Mouse (Mus musculus): Measurements from ENCODE around the gene Coa7. TPM values are rescaled to one million over a fixed set of nuclear protein-coding genes. Genes with fewer than 3 reads are reported as not detected.

The Coa7 gene
- polyA plus RNA-seq, 1 experiment from 2014 or later, result 44.2 TPM

DNA sequence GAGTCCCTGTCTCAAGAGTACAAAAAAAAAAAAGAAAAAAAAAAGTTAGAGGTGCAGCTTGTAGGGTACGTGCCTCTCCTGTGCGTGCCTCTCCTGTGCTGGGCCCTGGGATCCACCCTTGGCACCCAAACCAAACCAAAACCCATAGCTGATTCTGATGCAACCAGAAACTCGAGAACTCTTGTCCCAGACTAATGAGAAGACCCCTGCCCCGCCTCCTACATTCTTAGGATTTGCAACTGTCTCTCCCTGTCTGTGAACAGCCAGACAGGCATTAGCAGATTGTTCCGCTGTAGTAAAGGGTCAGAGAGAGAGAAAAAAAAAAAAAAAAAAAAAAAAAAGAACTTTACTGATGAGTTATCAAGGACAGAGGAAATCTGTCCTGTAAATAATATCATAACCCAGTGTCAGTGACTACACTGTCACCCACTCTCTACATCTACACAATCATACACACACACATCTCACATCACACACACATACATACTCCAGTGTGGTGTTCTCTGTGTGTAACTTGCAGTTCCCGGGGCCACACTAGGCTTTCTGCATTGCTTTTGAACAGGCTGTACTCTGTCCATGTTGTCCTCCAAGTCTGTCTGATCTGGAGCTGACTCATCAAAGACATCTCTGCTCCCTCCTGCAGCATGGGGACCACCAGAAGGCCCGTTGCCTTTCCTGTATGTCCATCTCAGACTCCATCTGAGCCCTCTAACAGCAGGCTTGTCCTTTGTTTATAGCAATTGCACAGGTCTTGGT is 35.6 kb downstream of the Coa7 start:
- DNase-seq (ENCODE audit: low spot score) (no peak), ATAC-seq (replicated peaks; ENCODE audit: low FRiP score) (no peak)
- Histone ChIP-seq H3K27me3 (replicated peaks; ENCODE audit: control insufficient read depth, insufficient read depth, low read length) (peaks cover 3% of the 10 kb centered on the region), H3K4me2 (peak overlapping the region; percentile 34; the same call in 1 of the 2 replicates), H3K36me3 (ENCODE audit: control insufficient read depth, insufficient read depth, low read length) (no peaks in the 10 kb centered on the region), H3K4me1 (replicated peaks; ENCODE audit: control insufficient read depth, insufficient read depth, low read length) (peaks cover 21% of the 10 kb centered on the region), H3K27ac (ENCODE audit: low read depth, low read length) (peak overlapping the region; percentile 81), H3K9me3 (ENCODE audit: control insufficient read depth, low read length) (no peaks in the 10 kb centered on the region), H3K4me3 (ENCODE audit: low read depth, low read length) (no peak overlapping the region), H3K9ac (ENCODE audit: low read depth, low read length) (no peak overlapping the region)
- WGBS, result 34% methylated on average over 7 of the region's 7 CpGs

DNA sequence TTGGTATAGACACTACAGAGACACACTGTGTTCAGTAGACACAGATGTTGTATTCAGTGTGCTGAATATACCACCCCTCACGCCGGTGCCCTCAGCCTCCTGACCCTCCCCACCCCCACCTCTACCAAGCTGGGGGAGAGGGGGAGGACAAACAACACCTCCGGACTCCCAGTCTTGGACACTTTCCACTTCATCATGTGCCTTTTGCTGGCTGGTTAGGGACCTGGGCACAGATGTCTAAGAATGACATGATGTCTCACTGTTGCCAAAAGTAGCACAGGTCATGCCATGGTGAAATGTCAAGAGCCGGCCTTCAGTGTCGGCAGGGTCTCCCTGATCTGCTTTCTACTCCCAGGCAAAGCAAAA is 36.2 kb downstream of the Coa7 start:
- H3K36me3 ChIP-seq (ENCODE audit: control insufficient read depth, insufficient read depth, low read length), result no peaks in the 10 kb centered on the region
- WGBS, result 40% methylated on average over 5 of the region's 5 CpGs
- peaks cover 16% of the 10 kb centered on the region for H3K4me1 ChIP-seq (replicated peaks; ENCODE audit: control insufficient read depth, insufficient read depth, low read length)
- no peaks in the 10 kb centered on the region for H3K9me3 ChIP-seq (ENCODE audit: control insufficient read depth, low read length)
- no peak overlapping the region for H3K9ac ChIP-seq (ENCODE audit: low read depth, low read length)
- peaks cover 3% of the 10 kb centered on the region for H3K27me3 ChIP-seq (replicated peaks; ENCODE audit: control insufficient read depth, insufficient read depth, low read length)
- H3K4me2 ChIP-seq, result no peak overlapping the region
- no peak overlapping the region for H3K4me3 ChIP-seq (ENCODE audit: low read depth, low read length)
- peak overlapping the region; percentile 81 for H3K27ac ChIP-seq (ENCODE audit: low read depth, low read length)
- DNase-seq (ENCODE audit: low spot score), result no peak
- ATAC-seq (replicated peaks; ENCODE audit: low FRiP score), result no peak

DNA sequence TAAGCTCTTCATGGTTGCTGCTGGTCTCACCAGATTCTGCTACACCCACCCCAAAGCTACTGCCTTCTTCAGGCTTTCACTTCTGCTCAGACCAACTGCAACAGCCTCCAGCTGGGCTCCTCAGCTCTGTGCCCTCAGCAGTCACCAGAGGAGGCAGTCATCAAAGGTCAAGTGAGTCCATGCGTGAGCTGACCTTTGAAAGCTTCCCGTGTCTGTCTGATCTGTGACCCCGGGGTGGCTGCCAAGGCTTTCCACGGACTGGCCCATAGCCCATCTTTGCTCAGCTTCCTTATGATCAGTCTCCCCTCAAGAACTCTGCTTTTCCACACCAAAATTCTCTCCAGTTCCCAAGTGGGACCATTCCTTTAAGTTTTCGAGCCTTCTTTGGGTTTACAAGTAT is 41.3 kb downstream of the Coa7 start:
- Histone ChIP-seq H3K4me1 (replicated peaks; ENCODE audit: control insufficient read depth, insufficient read depth, low read length) (peaks cover 6% of the 10 kb centered on the region; the same call in 1 of the 2 replicates), H3K9me3 (ENCODE audit: control insufficient read depth, low read length) (no peaks in the 10 kb centered on the region), H3K9ac (ENCODE audit: low read depth, low read length) (no peak overlapping the region), H3K4me3 (ENCODE audit: low read depth, low read length) (no peak overlapping the region), H3K27ac (ENCODE audit: low read depth, low read length) (no peak overlapping the region), H3K36me3 (ENCODE audit: control insufficient read depth, insufficient read depth, low read length) (no peaks in the 10 kb centered on the region), H3K4me2 (no peak overlapping the region), H3K27me3 (replicated peaks; ENCODE audit: control insufficient read depth, insufficient read depth, low read length) (no peaks in the 10 kb centered on the region)
- ATAC-seq (replicated peaks; ENCODE audit: low FRiP score) (no peak), DNase-seq (ENCODE audit: low spot score) (no peak)
- 38% methylated on average over 5 of the region's 5 CpGs for WGBS

DNA sequence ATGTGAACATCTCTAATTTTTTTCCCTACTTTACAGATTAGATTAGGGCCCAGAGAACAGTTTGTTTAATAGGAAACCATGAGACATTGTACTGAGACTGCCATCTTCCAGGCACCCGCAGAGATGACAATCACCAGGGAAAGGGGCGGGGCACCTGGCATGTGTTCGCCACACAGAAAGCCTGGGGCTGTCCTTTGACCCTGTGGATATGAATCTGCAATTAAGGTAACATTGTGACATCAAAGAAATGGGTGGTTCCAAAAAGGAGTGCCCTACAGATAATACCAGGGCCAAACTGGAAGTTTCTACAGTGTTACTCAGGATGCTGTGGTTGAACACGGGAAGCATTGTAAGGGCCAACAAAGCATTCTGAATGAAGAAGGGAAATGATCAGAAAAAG is 42.5 kb downstream of the Coa7 start:
- DNase-seq (ENCODE audit: low spot score) (no peak), ATAC-seq (replicated peaks; ENCODE audit: low FRiP score) (no peak)
- H3K27ac ChIP-seq (ENCODE audit: low read depth, low read length), result no peak overlapping the region
- 55% methylated on average over 4 of the region's 4 CpGs for WGBS
- H3K27me3 ChIP-seq (replicated peaks; ENCODE audit: control insufficient read depth, insufficient read depth, low read length), result no peaks in the 10 kb centered on the region
- no peaks in the 10 kb centered on the region for H3K36me3 ChIP-seq (ENCODE audit: control insufficient read depth, insufficient read depth, low read length)
- H3K4me3 ChIP-seq (ENCODE audit: low read depth, low read length), result no peak overlapping the region
- H3K4me2 ChIP-seq, result no peak overlapping the region
- H3K4me1 ChIP-seq (replicated peaks; ENCODE audit: control insufficient read depth, insufficient read depth, low read length), result peaks cover 6% of the 10 kb centered on the region; the same call in 1 of the 2 replicates
- no peaks in the 10 kb centered on the region for H3K9me3 ChIP-seq (ENCODE audit: control insufficient read depth, low read length)
- no peak overlapping the region for H3K9ac ChIP-seq (ENCODE audit: low read depth, low read length)

DNA sequence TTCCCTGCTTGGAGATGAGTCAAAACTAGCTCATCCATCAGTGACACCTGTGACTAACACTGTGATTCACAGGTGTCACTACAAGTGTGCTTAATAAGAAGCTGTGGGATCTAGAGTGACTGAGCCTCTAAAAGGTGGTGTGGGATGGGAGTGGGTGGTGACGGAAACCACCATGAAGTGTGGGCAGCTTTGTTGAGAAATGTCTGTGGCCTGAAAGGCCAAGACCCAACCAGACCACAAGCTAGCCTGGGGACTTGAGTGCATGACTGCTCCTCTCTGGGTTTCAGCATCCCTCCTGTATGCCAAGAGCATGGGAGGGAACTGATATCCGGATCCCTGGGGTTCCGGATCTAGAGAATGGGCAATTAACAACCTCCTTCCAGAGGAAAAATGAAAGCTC is 43.5 kb downstream of the Coa7 start:
- H3K27ac ChIP-seq (ENCODE audit: low read depth, low read length), result no peak overlapping the region
- ATAC-seq (replicated peaks; ENCODE audit: low FRiP score), result no peak

DNA sequence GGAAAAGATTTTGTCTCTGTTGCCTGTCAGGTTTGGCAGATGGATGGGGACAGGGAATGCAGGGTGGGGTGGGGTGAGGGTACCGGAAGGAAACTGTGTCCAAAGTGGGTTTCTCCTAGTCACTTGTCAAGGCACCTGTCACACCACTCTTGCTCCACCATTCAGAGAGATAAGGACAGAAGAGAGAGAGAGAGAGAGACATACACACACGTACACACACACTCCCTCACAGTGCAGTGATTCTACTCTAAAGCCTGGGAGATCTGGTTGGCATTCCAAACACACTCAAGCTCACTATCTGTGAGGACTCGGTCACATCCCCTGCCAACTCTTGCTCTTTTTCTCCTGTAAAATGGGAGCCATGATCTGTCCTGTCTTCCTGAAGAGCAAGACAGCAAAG is 44.2 kb downstream of the Coa7 start:
- H3K36me3 ChIP-seq (ENCODE audit: control insufficient read depth, insufficient read depth, low read length), result no peaks in the 10 kb centered on the region
- ATAC-seq (replicated peaks; ENCODE audit: low FRiP score) (no peak), DNase-seq (ENCODE audit: low spot score) (no peak)
- no peaks in the 10 kb centered on the region for H3K27me3 ChIP-seq (replicated peaks; ENCODE audit: control insufficient read depth, insufficient read depth, low read length)
- H3K9me3 ChIP-seq (ENCODE audit: control insufficient read depth, low read length), result no peaks in the 10 kb centered on the region
- H3K4me3 ChIP-seq (ENCODE audit: low read depth, low read length), result no peak overlapping the region
- no peak overlapping the region for H3K27ac ChIP-seq (ENCODE audit: low read depth, low read length)
- 45% methylated on average over 3 of the region's 3 CpGs for WGBS
- H3K4me1 ChIP-seq (replicated peaks; ENCODE audit: control insufficient read depth, insufficient read depth, low read length), result peaks cover 6% of the 10 kb centered on the region; the same call in 1 of the 2 replicates
- H3K9ac ChIP-seq (ENCODE audit: low read depth, low read length), result no peak overlapping the region
- no peak overlapping the region for H3K4me2 ChIP-seq

More for the DNA sequence above, 43.5 kb downstream of the Coa7 start:
- Histone ChIP-seq H3K27me3 (replicated peaks; ENCODE audit: control insufficient read depth, insufficient read depth, low read length) (no peaks in the 10 kb centered on the region), H3K4me2 (no peak overlapping the region), H3K9ac (ENCODE audit: low read depth, low read length) (no peak overlapping the region), H3K9me3 (ENCODE audit: control insufficient read depth, low read length) (no peaks in the 10 kb centered on the region), H3K4me3 (ENCODE audit: low read depth, low read length) (no peak overlapping the region), H3K4me1 (replicated peaks; ENCODE audit: control insufficient read depth, insufficient read depth, low read length) (peaks cover 6% of the 10 kb centered on the region; the same call in 1 of the 2 replicates), H3K36me3 (ENCODE audit: control insufficient read depth, insufficient read depth, low read length) (no peaks in the 10 kb centered on the region)
- no peak for DNase-seq (ENCODE audit: low spot score)
- WGBS, result 81% methylated on average over 3 of the region's 3 CpGs

DNA sequence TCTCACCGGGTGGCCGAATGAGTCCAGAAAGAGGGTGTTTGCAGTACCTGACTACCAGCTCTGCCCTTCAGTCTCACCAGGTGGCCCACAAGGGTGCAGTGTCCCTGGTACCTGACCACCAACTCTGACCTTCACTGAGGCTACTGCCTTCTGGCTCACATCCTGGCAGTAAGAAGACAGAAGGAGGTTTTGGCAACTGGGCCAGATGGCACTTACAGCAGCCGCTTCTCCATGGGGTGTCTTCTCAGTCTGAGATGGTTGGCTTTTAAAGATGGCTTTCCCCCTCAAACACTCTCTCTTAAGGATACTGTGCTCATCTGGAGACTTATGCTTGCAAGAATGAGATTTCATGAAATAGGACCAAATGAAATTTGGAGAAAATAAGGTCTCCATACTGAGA is 51.5 kb downstream of the Coa7 start:
- no peak for DNase-seq (ENCODE audit: low spot score)
- Histone ChIP-seq H3K9ac (ENCODE audit: low read depth, low read length) (no peak overlapping the region), H3K27me3 (replicated peaks; ENCODE audit: control insufficient read depth, insufficient read depth, low read length) (peaks cover 42% of the 10 kb centered on the region), H3K4me2 (no peak overlapping the region), H3K36me3 (ENCODE audit: control insufficient read depth, insufficient read depth, low read length) (no peaks in the 10 kb centered on the region), H3K4me3 (ENCODE audit: low read depth, low read length) (no peak overlapping the region), H3K4me1 (replicated peaks; ENCODE audit: control insufficient read depth, insufficient read depth, low read length) (peaks cover 8% of the 10 kb centered on the region), H3K9me3 (ENCODE audit: control insufficient read depth, low read length) (no peaks in the 10 kb centered on the region), H3K27ac (ENCODE audit: low read depth, low read length) (no peak overlapping the region)
- no peak for ATAC-seq (replicated peaks; ENCODE audit: low FRiP score)
- 73% methylated on average over 3 of the region's 3 CpGs for WGBS

DNA sequence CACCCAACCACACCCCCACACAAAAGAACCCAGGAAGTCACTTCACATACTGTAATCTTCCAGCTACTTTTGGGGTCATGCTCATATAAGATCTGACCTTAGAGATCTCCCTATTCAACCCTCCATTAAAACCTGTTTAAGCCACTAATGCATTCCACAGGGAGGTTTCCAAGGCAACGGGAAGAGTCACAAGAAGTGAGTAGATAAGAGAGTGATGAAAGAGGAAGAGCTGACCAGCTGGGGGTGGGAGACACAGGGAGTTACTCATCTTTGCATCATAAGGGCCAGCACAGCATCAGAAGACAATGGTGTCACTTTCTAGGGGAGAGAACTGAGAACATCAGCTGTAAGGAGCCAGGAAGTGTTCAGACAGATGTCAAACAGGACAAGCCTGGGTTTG is 52.2 kb downstream of the Coa7 start:
- Histone ChIP-seq H3K4me1 (replicated peaks; ENCODE audit: control insufficient read depth, insufficient read depth, low read length) (peaks cover 8% of the 10 kb centered on the region), H3K27me3 (replicated peaks; ENCODE audit: control insufficient read depth, insufficient read depth, low read length) (peaks cover 46% of the 10 kb centered on the region), H3K9ac (ENCODE audit: low read depth, low read length) (no peak overlapping the region), H3K4me2 (no peak overlapping the region), H3K36me3 (ENCODE audit: control insufficient read depth, insufficient read depth, low read length) (no peaks in the 10 kb centered on the region), H3K4me3 (ENCODE audit: low read depth, low read length) (no peak overlapping the region), H3K27ac (ENCODE audit: low read depth, low read length) (no peak overlapping the region), H3K9me3 (ENCODE audit: control insufficient read depth, low read length) (no peaks in the 10 kb centered on the region)
- DNase-seq (ENCODE audit: low spot score), result no peak
- 3% methylated on average over 1 of the region's 1 CpGs for WGBS
- ATAC-seq (replicated peaks; ENCODE audit: low FRiP score), result no peak

DNA sequence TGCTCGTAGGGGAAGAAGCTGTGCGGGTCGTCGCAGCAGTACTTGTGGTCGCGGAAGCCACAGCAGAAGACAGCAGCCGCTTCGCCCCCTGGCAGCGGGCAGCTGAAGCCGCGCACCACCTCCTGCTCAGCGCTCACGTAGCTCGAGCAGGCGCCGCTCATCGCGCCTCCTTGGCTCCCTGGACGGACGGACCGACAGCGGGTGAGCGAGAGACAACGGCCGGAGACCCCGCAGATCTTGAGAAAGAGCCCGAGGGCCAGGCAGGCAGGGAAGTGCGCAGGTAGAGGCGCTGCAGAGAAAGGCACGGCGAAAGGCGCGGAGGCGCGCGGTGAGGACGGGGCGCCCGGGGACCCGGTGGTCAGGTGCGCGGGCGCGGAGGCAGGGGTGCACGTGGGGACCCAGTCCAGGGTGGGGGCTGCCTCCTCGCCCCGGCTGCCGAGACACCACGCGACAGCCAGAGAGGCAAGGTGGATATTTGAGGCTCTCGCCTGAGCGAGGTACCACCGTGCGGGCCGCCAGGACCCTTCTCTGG is 55.3 kb downstream of the Coa7 start, which contains the start of gene Shisal2a:
Gene Shisal2a, minus strand, starts transcription at position 167 of the 532 bp plus-strand sequence.
- ATAC-seq (replicated peaks; ENCODE audit: low FRiP score), result 0 out of 2 replicates have a peak, but pooled peaks have one; percentile 24
- H3K9me3 ChIP-seq (ENCODE audit: control insufficient read depth, low read length), result no peaks in the 10 kb centered on the region
- WGBS, result 3% methylated on average over 55 of the region's 55 CpGs
- no peak within 1 kb of the TSS for H3K27ac ChIP-seq (ENCODE audit: low read depth, low read length)
- H3K36me3 ChIP-seq (ENCODE audit: control insufficient read depth, insufficient read depth, low read length), result no peaks in the 10 kb centered on the region
- peak within 1 kb of the TSS; percentile 50 for H3K9ac ChIP-seq (ENCODE audit: low read depth, low read length)
- H3K4me1 ChIP-seq (replicated peaks; ENCODE audit: control insufficient read depth, insufficient read depth, low read length), result peaks cover 14% of the 10 kb centered on the region
- peaks cover 58% of the 10 kb centered on the region for H3K27me3 ChIP-seq (replicated peaks; ENCODE audit: control insufficient read depth, insufficient read depth, low read length)
- peak within 1 kb of the TSS; percentile 74 for H3K4me2 ChIP-seq
- peak within 1 kb of the TSS; percentile 51 for H3K4me3 ChIP-seq (ENCODE audit: low read depth, low read length)
- no peak for DNase-seq (ENCODE audit: low spot score)

All from liver, embryonic 11.5 days (tissue).